Mouse (Mus musculus) bone marrow, adult 2 months (tissue): Measurements from ENCODE around the gene Cd274.

ENCODE experiments used
- CTCF ChIP-seq: fragments of 200-500 bp; IDR thresholded peaks from 2 replicates; pipeline ENCODE4 v1.5.1; 2011; ENCODE audit warnings: low read length, control low read depth; ENCODE audit not compliant: control insufficient read depth, insufficient read depth
- POLR2A ChIP-seq: fragments of 200-500 bp; IDR thresholded peaks from 2 replicates; pipeline ENCODE4 v1.6.1; 2011; ENCODE audit warnings: low read depth, mild to moderate bottlenecking, control low read depth, low read length, borderline replicate concordance; ENCODE audit not compliant: control insufficient read depth

DNA sequence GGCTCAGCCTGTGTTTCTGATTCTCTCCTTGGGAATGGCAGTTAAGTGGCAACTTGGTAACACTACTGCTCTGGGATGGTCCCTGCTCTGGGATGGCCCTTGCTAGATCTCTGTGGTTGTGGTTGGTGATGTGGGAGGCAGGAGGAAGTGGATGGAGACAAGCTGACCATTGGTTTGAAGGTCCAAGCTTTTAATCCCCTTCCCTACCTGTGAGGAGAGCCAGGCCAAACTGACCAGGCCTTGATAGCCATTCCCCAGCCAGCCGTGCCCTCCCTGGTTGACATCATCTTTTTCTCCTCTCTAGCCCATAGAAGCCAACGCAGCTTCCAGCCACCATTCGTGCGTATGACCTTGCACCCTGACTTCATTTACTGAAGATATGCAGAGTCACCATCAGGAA is 35.4 kb downstream of the Cd274 start:
- TF ChIP-seq CTCF (no peak), POLR2A (no peak)
